Mouse (Mus musculus) neural tube, embryonic 11.5 days (tissue): Measurements from ENCODE around the gene Tcam1. TPM values are rescaled to one million over a fixed set of nuclear protein-coding genes. Genes with fewer than 3 reads are reported as not detected.

Experiments used
- ATAC-seq: fragments of 200-750 bp; cut with Nextera tagmentation; 2 replicates; pipeline ENCODE4 v1.8.0; 2017; ENCODE audit warnings: moderate number of reproducible peaks, mild to moderate bottlenecking, moderate TSS enrichment, moderate library complexity; ENCODE audit not compliant: insufficient read depth, low FRiP score, low TSS enrichment
- DNase-seq: peaks from one replicate; pipeline ENCODE4 v3.0.0-alpha.2; 2015; ENCODE audit warnings: low spot score
- H3K27ac ChIP-seq: fragments of 300-500 bp; sonication (generic); 2 replicates; pipeline ENCODE4 v1.5.1; 2014; ENCODE audit warnings: low read depth, mild to moderate bottlenecking, low read length
- H3K27me3 ChIP-seq: fragments of 300-500 bp; sonication (generic); 2 replicates; pipeline ENCODE4 v1.6.1; 2014; ENCODE audit warnings: mild to moderate bottlenecking, low read length, mixed read lengths; ENCODE audit not compliant: control insufficient read depth, insufficient read depth
- H3K36me3 ChIP-seq: fragments of 300-500 bp; sonication (generic); 2 replicates; pipeline ENCODE4 v1.6.1; 2014; ENCODE audit warnings: mild to moderate bottlenecking, low read length, moderate library complexity, mixed read lengths; ENCODE audit not compliant: control insufficient read depth, insufficient read depth
- H3K4me1 ChIP-seq: fragments of 300-500 bp; sonication (generic); 2 replicates; pipeline ENCODE4 v1.6.1; 2014; ENCODE audit warnings: low read length, mixed read lengths; ENCODE audit not compliant: control insufficient read depth, insufficient read depth
- H3K4me2 ChIP-seq: fragments of 300-500 bp; sonication (generic); 2 replicates; pipeline ENCODE4 v1.6.1; 2014; ENCODE audit warnings: low read depth, mild to moderate bottlenecking, moderate library complexity
- H3K4me3 ChIP-seq: fragments of 300-500 bp; sonication (generic); 2 replicates; pipeline ENCODE4 v1.5.1; 2014; ENCODE audit warnings: low read depth, low read length
- H3K9ac ChIP-seq: fragments of 300-500 bp; sonication (generic); 2 replicates; pipeline ENCODE4 v1.6.1; 2014; ENCODE audit warnings: mild to moderate bottlenecking, low read length
- H3K9me3 ChIP-seq: fragments of 300-500 bp; sonication (generic); 2 replicates; pipeline ENCODE4 v1.6.1; 2016; ENCODE audit warnings: low read length; ENCODE audit not compliant: control insufficient read depth
- WGBS: fragments of 180-500 bp; shearing (Covaris S2); extraction: QIAGEN DNeasy Blood & Tissue Kit; methylation state at CpG from one replicate; pipeline ENCODE4 v1.1.7; 2014; 5-methylcytosine and 5-hydroxymethylcytosine counted together
- polyA plus RNA-seq: library from polyadenylated mRNA; unstranded; fragments of >200 nt; fragmentation: Nextera tagmentation; extraction: Ambion mirVana; gene quantifications from 2 replicates; pipeline ENCODE4 v1.2.1, GENCODE M21; 2014

Tcam1 gene
- polyA plus RNA-seq, 1 experiment from 2014 or later = 0.21 TPM

DNA sequence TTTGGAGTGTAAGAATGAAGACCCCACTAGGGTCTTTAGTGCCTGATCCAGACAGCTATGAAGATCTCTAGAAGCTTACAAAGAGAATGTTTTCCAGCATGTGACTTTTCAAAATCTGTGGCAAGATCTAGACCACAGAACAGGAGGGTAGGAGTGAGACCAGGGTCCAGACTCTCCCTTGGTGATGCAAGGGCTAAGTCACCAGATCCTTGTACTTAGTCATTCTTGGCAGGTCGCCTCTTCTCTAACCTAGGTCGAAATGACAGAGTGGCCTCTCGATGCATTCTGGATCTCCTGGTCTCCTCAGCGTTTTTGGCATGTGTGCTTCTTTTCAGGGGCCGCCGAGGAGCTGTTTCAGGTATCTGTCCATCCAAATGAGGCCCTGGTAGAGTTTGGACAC, 6.0 kb downstream of the Tcam1 start:
- H3K9me3 ChIP-seq = no peaks in the 10 kb centered on the region
- no peaks in the 10 kb centered on the region for H3K4me1 ChIP-seq
- H3K4me2 ChIP-seq = no peak overlapping the region
- no peak overlapping the region for H3K4me3 ChIP-seq
- DNase-seq = no peak
- no peaks in the 10 kb centered on the region for H3K27me3 ChIP-seq
- no peak overlapping the region for H3K9ac ChIP-seq
- H3K27ac ChIP-seq = no peak overlapping the region
- WGBS = 88% methylated on average over 6 of the region's 6 CpGs
- ATAC-seq = no peak
- no peaks in the 10 kb centered on the region for H3K36me3 ChIP-seq

DNA sequence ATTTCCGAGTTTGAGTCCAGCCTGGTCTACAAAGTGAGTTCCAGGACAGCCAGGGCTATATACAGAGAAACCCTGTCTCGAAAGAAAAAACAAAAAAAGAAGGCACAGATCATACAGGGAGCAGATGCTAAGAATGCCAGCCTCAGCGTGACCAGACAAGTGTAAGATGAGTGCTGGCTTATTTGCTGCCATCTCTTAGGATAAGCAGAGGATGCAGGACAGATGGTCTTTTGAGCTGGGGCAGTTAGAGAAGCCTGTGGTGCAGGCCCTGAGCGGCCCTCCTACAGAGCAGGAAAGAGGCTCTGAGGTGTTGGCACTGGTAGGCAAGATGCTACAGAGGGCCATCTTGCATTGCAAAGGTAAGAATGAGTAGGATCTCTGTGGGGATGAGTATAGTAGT, 6.9 kb downstream of the Tcam1 start:
- H3K27me3 ChIP-seq = no peaks in the 10 kb centered on the region
- H3K4me3 ChIP-seq = no peak overlapping the region
- 80% methylated on average over 4 of the region's 4 CpGs for WGBS
- H3K36me3 ChIP-seq = no peaks in the 10 kb centered on the region
- ATAC-seq (no peak), DNase-seq (no peak)
- no peak overlapping the region for H3K9ac ChIP-seq
- no peak overlapping the region for H3K4me2 ChIP-seq
- H3K9me3 ChIP-seq = no peaks in the 10 kb centered on the region
- H3K4me1 ChIP-seq = no peaks in the 10 kb centered on the region
- no peak overlapping the region for H3K27ac ChIP-seq

DNA sequence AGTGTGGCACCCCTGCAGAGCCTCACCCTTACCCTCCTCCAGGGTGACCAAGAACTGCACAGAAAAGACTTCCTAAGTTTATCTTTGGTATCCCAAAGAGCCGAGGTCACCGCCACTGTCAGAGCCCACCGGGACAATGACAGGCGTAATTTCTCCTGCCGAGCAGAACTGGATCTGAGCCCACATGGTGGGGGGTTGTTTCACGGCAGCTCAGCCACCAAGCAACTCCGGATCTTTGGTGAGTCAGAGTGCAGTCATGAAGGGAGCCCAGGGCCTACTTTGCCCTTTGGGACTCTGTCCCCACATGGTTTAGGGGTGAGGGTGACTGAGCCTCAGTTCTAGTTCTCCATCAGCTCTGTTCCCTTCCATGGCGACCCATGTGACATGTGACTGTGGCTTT, 7.7 kb downstream of the Tcam1 start:
- H3K36me3 ChIP-seq = no peaks in the 10 kb centered on the region
- no peak for ATAC-seq
- 76% methylated on average over 8 of the region's 8 CpGs for WGBS
- H3K4me1 ChIP-seq = no peaks in the 10 kb centered on the region
- no peak overlapping the region for H3K4me2 ChIP-seq
- H3K4me3 ChIP-seq = no peak overlapping the region
- H3K27me3 ChIP-seq = no peaks in the 10 kb centered on the region
- DNase-seq = no peak
- no peak overlapping the region for H3K27ac ChIP-seq
- no peaks in the 10 kb centered on the region for H3K9me3 ChIP-seq
- H3K9ac ChIP-seq = no peak overlapping the region

DNA sequence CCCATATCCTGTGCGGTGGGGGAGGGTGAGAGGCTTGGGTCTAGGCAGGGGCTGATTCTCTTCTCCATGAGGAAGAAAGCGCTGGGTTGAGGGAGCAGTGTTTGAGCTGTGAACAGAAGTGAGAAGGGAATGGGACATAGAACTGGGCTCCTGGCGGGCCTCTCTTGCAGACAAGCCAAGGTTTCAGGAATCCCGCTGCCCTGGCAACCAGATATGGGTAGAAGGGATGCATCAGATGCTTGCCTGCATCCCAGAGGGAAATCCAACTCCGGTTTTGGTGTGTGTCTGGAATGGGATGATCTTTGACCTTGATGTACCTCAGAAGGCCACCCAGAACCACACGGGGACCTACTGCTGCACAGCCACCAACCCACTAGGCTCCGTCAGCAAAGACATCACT, 9.7 kb downstream of the Tcam1 start:
- no peaks in the 10 kb centered on the region for H3K27me3 ChIP-seq
- H3K4me3 ChIP-seq = no peak overlapping the region
- no peak for DNase-seq
- ATAC-seq = no peak
- H3K4me2 ChIP-seq = no peak overlapping the region
- no peaks in the 10 kb centered on the region for H3K4me1 ChIP-seq
- H3K27ac ChIP-seq = no peak overlapping the region
- no peak overlapping the region for H3K9ac ChIP-seq
- no peaks in the 10 kb centered on the region for H3K36me3 ChIP-seq
- WGBS = 86% methylated on average over 7 of the region's 7 CpGs
- H3K9me3 ChIP-seq = no peaks in the 10 kb centered on the region

DNA sequence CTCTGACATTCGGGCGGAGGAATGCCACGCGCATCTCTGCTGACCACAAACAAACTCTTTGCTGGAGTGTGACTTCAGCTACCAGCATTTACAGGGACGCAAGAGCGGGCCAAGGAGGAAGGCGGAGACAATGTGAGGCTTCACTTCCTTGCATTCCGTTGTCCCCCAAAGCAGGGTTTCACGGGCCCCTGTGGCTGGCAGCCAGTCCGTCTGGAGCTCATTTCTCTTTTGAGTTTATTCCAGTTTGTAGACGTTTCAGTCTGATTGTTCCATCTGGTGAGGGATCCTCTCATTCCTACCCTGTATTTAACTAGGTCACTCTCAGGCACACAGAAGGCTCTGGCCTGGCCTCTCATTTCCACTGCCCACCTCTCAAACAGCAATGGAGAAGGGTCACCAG, 10.5 kb downstream of the Tcam1 start:
- 75% methylated on average over 11 of the region's 11 CpGs for WGBS
- H3K4me1 ChIP-seq = no peaks in the 10 kb centered on the region
- DNase-seq = no peak

DNA sequence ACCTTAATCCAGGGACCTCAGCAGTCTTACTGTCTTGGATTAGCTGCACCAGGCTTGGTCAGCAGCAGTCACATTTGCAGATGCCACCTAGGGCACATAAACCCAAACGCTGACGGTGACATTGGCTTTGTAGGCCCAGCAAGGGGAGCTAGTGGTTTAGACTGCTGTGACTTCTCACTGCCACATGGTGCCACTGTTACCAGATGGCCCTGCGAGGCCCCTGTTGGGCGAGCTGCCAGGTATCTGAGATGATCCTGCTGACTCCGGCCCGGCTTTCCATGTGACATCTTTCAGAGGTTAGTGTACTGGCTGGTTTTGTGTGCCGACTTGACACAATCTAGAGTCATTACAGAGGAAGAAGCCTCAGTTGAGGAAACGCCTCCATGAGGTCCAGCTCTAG, 12.9 kb downstream of the Tcam1 start:
- H3K9me3 ChIP-seq = no peaks in the 10 kb centered on the region

More for the DNA sequence above, 10.5 kb downstream of the Tcam1 start:
- Histone ChIP-seq H3K9me3 (no peaks in the 10 kb centered on the region), H3K4me2 (no peak overlapping the region), H3K4me3 (no peak overlapping the region), H3K27ac (no peak overlapping the region), H3K9ac (no peak overlapping the region), H3K36me3 (no peaks in the 10 kb centered on the region), H3K27me3 (no peaks in the 10 kb centered on the region)
- ATAC-seq = no peak

DNA sequence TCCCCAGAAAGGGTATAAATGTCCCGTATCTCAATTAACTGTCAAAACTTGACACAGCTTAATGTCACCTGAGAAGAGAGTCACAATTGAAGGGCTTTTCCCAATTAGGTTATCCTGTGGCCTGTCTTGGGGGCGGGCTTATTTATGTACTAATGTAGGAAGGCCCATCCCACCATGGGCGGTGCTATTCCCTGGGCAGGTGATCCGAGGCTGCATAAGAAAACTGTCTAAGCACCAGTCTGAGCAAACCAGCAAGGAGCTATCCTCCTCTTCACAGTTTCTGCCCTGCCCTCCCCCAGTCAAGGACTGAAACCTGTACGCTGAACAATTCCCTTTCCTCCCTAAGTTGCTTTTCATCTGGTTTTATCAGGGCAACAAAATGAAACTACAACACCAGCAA, 13.9 kb downstream of the Tcam1 start:
- Histone ChIP-seq H3K27ac (no peak overlapping the region), H3K27me3 (no peaks in the 10 kb centered on the region), H3K9me3 (no peaks in the 10 kb centered on the region), H3K4me2 (no peak overlapping the region), H3K36me3 (no peaks in the 10 kb centered on the region), H3K4me3 (no peak overlapping the region), H3K9ac (no peak overlapping the region), H3K4me1 (no peaks in the 10 kb centered on the region)
- ATAC-seq = no peak
- 94% methylated on average over 5 of the region's 5 CpGs for WGBS
- DNase-seq = no peak

More for the DNA sequence above, 12.9 kb downstream of the Tcam1 start:
- H3K27ac ChIP-seq = no peak overlapping the region
- H3K4me2 ChIP-seq = no peak overlapping the region
- ATAC-seq = no peak
- 81% methylated on average over 8 of the region's 8 CpGs for WGBS
- no peak for DNase-seq
- H3K36me3 ChIP-seq = no peaks in the 10 kb centered on the region
- no peaks in the 10 kb centered on the region for H3K4me1 ChIP-seq
- H3K4me3 ChIP-seq = no peak overlapping the region
- H3K9ac ChIP-seq = no peak overlapping the region
- no peaks in the 10 kb centered on the region for H3K27me3 ChIP-seq

DNA sequence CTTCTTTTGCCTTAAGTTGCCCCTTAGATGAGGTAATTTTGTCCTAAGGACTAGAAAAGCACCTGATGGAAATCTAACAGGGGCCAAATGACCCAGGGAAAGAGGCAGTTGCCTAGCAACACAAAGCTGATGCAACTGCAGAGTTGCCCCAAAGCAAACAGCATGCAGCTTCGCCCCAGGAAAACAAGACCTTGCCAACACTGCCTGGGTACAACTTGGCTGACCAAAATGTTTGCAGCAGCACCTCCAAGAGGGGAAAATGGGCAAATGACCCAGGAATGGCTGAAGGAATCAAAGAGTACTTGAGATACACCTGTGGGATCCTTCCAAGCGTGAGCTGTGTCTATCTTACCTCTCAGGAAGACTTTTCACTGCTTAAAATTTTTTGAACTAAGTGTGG, 15.4 kb downstream of the Tcam1 start:
- H3K9ac ChIP-seq = no peak overlapping the region
- H3K9me3 ChIP-seq = no peaks in the 10 kb centered on the region
- ATAC-seq (no peak), DNase-seq (no peak)
- no peak overlapping the region for H3K4me3 ChIP-seq
- no peak overlapping the region for H3K27ac ChIP-seq
- H3K36me3 ChIP-seq = no peaks in the 10 kb centered on the region
- no peaks in the 10 kb centered on the region for H3K4me1 ChIP-seq
- 86% methylated on average over 2 of the region's 2 CpGs for WGBS
- H3K27me3 ChIP-seq = no peaks in the 10 kb centered on the region
- H3K4me2 ChIP-seq = no peak overlapping the region

DNA sequence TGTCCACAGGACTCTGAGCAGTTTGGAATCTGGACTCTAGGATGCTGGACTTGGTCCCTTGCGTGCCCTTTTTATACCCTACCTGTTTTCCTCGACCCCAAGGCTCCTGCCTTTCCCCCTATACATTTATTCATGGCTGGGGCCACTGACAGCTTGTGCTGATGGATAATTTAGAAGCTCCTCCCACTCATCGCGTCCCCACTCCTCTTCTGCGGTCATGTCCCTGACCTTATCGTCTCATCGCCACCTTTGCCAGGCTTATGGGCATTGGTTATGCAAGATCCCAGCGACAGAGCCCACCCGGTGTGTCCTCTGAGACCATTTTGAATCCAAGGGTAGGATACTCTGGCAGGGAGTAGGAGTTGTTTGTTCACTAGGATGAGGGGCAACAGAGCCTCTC, 25.3 kb downstream of the Tcam1 start, which contains the start of gene Gh:
TSS of gene Gh (minus strand) at position 101 of the 400 bp plus-strand sequence.
- WGBS = 83% methylated on average over 9 of the region's 9 CpGs
- no peak within 1 kb of the TSS for H3K9ac ChIP-seq

More for the DNA sequence above, 25.3 kb downstream of the Tcam1 start, which contains the start of gene Gh:
- ATAC-seq (no peak), DNase-seq (no peak)
- Histone ChIP-seq H3K27ac (no peak within 1 kb of the TSS), H3K4me2 (no peak within 1 kb of the TSS), H3K4me3 (no peak within 1 kb of the TSS), H3K36me3 (no peaks in the 10 kb centered on the region), H3K4me1 (no peaks in the 10 kb centered on the region), H3K27me3 (no peaks in the 10 kb centered on the region), H3K9me3 (no peaks in the 10 kb centered on the region)
